Mouse (Mus musculus) urinary bladder, postnatal 36 days (tissue): ENCODE measurements at regions not wholly inside any gene's neighbourhood (a gene's known extent, or its start where the extent isn't known, plus 50 kb on each side); places are given as distances from the start of the nearest gene placed in this dataset.

Experiments
- DNase-seq, 2 experiments: peaks; one replicate each; pipeline ENCODE4 v3.0.0; 2022; ENCODE audit warnings: low spot score in 2 of 2, mixed read lengths in 1 of 2

- no peak for DNase-seq
Measured at GRCm38 (mm10) chr15:68366816-68367215, 1866.1 kb upstream of the Lrrc6 start.

DNA sequence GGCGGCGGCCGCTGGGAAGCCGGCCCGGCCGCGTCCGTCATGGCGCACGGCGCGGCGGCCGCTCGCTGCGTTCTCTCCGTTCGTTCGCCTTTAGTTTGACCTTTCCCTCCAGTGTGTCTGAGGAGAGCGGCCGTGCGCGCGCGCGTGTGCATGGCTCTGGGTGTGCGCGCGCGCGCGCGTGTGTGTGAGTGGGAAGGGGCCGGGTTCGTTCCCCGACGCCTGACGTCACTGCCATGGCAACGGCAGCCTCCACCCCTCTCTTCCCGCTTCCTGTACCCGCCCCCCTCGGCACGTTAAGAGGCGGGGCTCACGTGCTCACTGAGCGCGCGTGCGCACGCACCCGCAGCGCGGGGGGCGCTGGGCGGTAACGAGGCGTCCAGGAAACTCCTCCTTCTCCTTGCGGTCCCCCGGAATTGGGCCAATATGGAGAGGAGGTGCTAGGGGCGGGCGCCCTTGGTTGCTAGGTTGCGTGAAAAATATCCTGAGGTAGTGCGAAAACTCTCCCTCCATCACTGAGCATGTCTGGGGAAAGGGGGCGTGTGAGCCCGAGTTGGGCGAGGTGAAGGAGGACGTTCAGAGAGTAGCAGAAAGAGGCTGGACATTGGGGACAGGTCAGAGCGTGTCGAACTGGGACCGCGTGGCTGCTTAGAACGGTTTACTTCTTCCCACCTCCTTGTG is 1862.5 kb upstream of the Lrrc6 start:
- peak; percentile 98 for DNase-seq

GRCm38 (mm10) chr15:68362081-68363057 is 1861.7 kb upstream of the Lrrc6 start:
- DNase-seq, result peak; percentile 32 to 39

DNA sequence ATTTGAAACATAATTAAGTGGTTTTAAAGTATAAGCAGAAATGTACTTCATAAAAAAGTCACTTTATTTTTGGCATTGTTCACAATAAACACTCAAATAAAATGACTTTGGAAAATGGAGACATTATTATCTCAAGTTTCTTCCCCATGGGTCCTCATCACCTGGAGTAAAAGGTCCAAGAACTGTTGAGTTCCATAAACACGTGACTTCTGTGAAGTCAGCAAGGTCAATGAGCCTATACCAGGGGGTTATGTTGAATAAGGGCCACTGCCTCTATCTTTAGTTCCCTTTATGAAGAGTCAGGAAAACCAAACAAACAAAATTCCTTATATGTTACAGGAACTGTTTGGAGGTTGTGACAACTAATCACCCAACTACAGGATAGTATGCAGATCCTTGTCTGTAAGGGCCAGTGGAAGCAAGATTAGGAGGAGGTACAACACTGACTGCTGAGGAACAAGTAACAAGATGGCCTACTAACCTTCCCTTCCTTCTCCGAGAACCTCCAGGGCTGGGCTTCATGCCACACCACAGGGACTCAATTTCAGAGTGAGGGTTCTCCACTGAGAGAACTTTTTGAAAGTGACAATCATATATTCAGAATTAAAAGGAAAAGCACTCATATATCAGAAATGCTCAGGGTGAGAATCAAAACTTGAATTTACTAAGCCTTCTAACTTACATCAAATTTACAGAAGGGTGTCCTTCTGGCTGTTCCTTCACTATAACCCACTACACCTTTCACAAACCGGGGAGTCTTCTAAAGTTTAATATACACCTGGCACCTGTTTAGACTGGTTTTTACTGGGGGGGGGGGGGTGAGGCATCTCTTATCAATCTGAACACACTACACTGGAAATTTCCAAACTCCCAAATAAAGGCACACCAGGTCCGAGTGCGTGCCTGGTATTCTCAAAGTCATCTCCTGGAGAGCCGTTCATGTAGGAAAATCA is 1860.5 kb upstream of the Lrrc6 start:
- DNase-seq, result no peak

DNA sequence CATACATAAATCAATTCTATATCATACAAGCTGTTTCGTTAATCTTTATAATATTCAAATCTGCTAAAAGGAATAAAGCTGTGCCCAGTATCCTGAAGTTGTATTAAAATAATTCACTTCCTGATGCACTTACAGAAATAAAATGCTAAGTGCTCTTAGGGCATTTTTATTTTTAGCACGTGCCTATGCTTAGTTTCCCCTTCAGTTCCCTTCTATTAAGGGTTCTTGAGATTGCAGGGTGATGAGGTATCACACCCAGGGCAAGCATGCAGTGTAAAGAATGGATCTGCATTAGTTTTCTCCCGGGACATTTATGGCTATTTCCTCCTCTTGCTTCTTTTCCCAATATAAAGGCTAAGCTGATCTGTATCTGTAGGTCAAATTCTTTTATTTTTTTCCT is 1858.8 kb upstream of the Lrrc6 start:
- no peak for DNase-seq

DNA sequence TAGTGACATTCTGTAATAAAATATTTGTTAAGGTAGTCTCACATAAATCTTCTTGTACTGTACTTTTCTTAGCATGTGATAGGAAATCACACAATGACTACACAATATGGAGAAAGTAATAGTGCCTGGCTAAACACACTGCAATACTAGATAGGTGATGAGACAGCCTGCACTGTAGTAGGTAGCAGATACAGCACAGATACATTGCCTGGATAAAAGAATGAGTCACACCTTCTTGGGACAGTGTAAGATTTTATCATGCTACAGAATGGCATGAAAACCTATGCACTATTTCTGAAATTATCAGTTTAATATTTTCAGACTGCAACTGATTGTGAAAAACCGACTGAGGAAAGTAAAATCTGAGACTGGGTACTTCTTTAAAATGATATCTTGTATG is 1855.2 kb upstream of the Lrrc6 start:
- DNase-seq, result no peak

DNA sequence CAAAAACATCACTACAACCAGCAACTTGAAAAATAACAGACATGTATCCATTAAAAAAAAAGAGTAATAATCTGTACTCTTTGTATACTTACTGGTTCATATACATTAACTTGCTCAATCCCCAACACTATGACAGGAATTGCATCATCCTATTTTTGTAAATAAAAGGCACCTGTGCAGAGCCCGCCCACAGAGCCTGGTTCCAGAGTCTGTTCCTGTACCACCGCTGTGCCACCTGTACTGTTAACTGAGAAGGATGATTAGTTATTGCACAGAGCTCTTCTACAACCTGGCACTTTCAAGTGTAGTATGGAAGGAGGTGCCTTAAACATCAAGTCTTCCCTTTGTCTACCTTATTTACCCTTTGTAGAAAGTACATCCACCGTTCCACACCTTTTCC is 1843.9 kb upstream of the Lrrc6 start:
- no peak for DNase-seq

DNA sequence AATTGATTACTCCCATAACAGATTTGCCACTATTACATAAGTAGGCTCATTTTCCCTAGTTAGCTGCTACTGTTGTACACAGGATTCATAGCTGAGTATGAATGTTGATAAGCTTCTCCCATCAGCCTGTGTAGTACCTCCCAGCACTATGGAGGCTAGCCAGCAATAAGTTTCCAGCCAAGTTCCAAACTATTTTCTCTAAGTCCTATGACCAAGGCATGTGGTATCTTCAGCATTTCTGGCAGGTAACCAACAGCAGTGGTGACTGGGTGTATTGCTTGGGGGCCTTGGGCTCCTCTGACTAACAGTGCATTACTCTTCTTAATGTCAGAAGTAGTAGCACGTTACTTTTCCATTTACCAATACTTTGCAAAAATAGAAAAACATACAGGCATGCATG is 1841.8 kb upstream of the Lrrc6 start:
- no peak for DNase-seq

- DNase-seq, result no peak
Measured at GRCm38 (mm10) chr15:68341056-68341455, 1840.3 kb upstream of the Lrrc6 start.

- no peak for DNase-seq
Measured at GRCm38 (mm10) chr15:68337264-68337663, 1836.6 kb upstream of the Lrrc6 start.

DNA sequence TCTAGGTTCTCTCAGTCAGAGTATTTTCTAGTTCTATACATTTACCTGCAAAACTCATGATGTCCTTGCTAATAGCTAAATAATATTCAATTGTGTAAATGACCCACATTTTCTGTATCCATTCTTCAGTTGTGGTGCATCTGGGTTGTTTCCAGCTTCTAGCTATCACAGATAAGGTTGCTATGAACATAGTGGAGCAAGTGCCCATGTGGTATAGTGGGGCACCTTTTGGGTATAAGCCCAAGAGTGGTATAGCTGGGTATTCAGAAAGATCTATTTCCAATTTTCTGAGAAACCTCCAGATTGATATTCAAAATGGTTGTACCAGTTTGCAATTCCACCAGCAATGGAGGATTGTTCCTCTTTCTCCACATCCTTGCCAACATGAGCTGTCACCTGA is 1835.1 kb upstream of the Lrrc6 start:
- no peak for DNase-seq

- no peak for DNase-seq
Measured at GRCm38 (mm10) chr15:68316116-68316515, 1815.4 kb upstream of the Lrrc6 start.
